Mouse (Mus musculus): Measurements from ENCODE around the gene Zswim1. TPM values are rescaled to one million over a fixed set of nuclear protein-coding genes. Genes with fewer than 3 reads are reported as not detected.
"Not testable (repeated sequence)": the region's sequence is repeated elsewhere in the genome, so short reads cannot be mapped to it uniquely, and the experiment has no call there.

Zswim1 gene
- total and polyA plus RNA-seq, 2 experiments: 0.55 to 4.4 TPM

DNA sequence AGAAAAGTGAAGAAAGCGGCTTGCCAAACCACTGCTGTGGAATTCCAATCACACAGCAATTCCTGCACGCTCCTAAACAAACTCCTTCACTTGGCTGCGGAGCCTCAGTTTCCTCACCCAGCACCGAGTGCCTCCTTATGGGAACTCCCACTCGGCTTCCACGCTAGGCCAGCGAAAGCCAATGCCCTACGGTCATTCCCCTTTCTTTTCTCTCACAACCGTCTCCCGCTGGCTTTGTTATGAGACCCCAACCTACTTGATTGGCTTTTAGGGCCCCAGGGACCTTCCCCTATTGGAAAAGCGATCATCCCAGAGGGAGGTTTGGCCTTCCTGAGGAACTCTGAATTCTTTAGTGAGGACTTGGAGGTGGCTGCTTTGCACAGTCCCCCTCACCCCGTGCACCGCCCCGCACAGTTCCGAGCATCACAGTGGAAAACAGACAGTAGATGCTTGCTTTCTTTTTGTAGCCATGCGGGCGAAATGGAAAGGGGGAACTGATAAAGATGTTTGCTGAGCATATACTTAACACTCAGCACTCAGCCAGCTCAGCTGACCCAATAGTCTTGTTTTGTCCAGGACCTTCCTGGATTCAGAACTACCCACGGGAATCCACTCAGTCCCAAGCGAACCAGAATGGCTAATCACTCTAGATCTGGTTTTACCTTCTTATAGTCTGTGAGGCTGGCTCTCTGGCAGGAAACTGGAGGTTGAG, 35.5 kb downstream of the Zswim1 start:
- H3K4me3 ChIP-seq (ENCODE audit: insufficient read depth, low read depth, low read length): peak overlapping the region; percentile 77; the same call in 1 of the 2 replicates
- H3K36me3 ChIP-seq (ENCODE audit: control insufficient read depth, insufficient read depth, low read length): no peaks in the 10 kb centered on the region; the same call in 1 of the 2 replicates
- peaks cover 13% of the 10 kb centered on the region for H3K4me1 ChIP-seq (ENCODE audit: control insufficient read depth, insufficient read depth, low read length)
- no peaks in the 10 kb centered on the region for H3K79me2 ChIP-seq (ENCODE audit: control insufficient read depth, insufficient read depth, low read length)
- peak overlapping the region; percentile 11 for H3K27ac ChIP-seq (replicated peaks; ENCODE audit: insufficient read depth, low read depth, low read length)
- no peaks in the 10 kb centered on the region for H3K27me3 ChIP-seq (ENCODE audit: control insufficient read depth, insufficient read depth, low read length)
- no peak for DNase-seq (ENCODE audit: extremely low read depth, low read depth, low spot score)
- 62% methylated on average over 19 of the region's 19 CpGs for WGBS
- H3K9ac ChIP-seq (ENCODE audit: low read depth, low read length): no peak overlapping the region
- TF ChIP-seq POLR2A (IDR thresholded peaks at IDR 0.05; ENCODE audit: extremely low read depth, insufficient read depth, low read length) (no peak), CTCF (IDR thresholded peaks at IDR 0.05; ENCODE audit: low read depth, low read length) (no peak)

DNA sequence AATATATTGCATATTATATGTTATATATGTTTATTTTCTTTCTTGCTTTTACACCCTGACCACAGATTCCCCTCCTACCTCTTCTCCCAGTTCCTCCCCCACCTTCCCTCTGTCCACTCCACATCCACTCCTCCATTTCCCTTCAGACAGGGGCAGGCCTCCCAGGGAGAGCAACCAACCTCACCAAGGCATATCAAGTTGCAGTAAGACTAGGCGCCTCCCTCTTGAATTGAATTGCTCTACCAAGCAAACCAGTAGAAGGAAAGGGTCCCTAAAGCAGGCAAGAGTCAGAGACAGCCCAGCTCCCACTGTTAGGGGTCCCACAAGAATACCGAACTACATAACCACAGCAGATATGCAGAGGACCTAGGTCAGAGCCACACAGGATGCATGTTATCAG, 36.7 kb downstream of the Zswim1 start:
- H3K4me1 ChIP-seq (ENCODE audit: control insufficient read depth, insufficient read depth, low read length): peaks cover 13% of the 10 kb centered on the region
- H3K4me3 ChIP-seq (ENCODE audit: insufficient read depth, low read depth, low read length): peak overlapping the region; percentile 35
- peak overlapping the region; percentile 94 for H3K27ac ChIP-seq (replicated peaks; ENCODE audit: insufficient read depth, low read depth, low read length)
- peak overlapping the region; percentile 61 for H3K9ac ChIP-seq (ENCODE audit: low read depth, low read length)
- H3K79me2 ChIP-seq (ENCODE audit: control insufficient read depth, insufficient read depth, low read length): no peaks in the 10 kb centered on the region
- DNase-seq (ENCODE audit: extremely low read depth, low read depth, low spot score): no peak
- TF ChIP-seq POLR2A (IDR thresholded peaks at IDR 0.05; ENCODE audit: extremely low read depth, insufficient read depth, low read length): no peak
- TF ChIP-seq CTCF (IDR thresholded peaks at IDR 0.05; ENCODE audit: low read depth, low read length): no peak
- no peaks in the 10 kb centered on the region for H3K36me3 ChIP-seq (ENCODE audit: control insufficient read depth, insufficient read depth, low read length)
- WGBS: 45% methylated on average over 2 of the region's 2 CpGs
- H3K27me3 ChIP-seq (ENCODE audit: control insufficient read depth, insufficient read depth, low read length): no peaks in the 10 kb centered on the region

GRCm38 (mm10) chr2:164859640-164860432, 37.4 kb downstream of the Zswim1 start:
- Histone ChIP-seq H3K9ac (ENCODE audit: low read depth, low read length) (peak overlapping the region; percentile 61), H3K4me1 (ENCODE audit: control insufficient read depth, insufficient read depth, low read length) (peaks cover 13% of the 10 kb centered on the region), H3K4me3 (ENCODE audit: insufficient read depth, low read depth, low read length) (peak overlapping the region; percentile 35), H3K27ac (replicated peaks; ENCODE audit: insufficient read depth, low read depth, low read length) (peak overlapping the region; percentile 94), H3K79me2 (ENCODE audit: control insufficient read depth, insufficient read depth, low read length) (no peaks in the 10 kb centered on the region), H3K27me3 (ENCODE audit: control insufficient read depth, insufficient read depth, low read length) (no peaks in the 10 kb centered on the region), H3K36me3 (ENCODE audit: control insufficient read depth, insufficient read depth, low read length) (no peaks in the 10 kb centered on the region)
- WGBS: 14% methylated on average over 9 of the region's 9 CpGs
- TF ChIP-seq CTCF (IDR thresholded peaks at IDR 0.05; ENCODE audit: low read depth, low read length) (no peak), POLR2A (IDR thresholded peaks at IDR 0.05; ENCODE audit: extremely low read depth, insufficient read depth, low read length) (peak; percentile 40; the same call in 1 of the 2 replicates)
- DNase-seq (ENCODE audit: extremely low read depth, low read depth, low spot score): peak; percentile 97

DNA sequence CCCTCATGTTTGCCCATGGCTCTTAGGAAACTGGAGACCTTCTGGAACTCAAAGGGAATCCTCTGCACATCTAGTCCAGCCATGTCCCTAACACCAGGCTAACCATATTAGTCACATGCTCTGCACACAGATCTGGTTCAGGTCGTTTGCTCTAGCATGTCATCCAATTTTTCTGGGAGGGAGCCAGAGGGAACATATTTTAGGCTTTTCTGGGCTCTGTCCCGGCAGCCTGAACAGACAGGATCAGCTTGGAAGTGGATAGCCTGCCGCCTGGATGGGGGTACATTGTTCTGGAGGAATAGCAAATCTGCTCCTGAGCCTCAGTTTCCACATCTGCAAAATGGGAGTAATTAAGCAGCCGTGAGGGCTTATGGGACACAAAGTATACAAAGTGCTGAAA, 38.6 kb downstream of the Zswim1 start:
- Histone ChIP-seq H3K79me2 (ENCODE audit: control insufficient read depth, insufficient read depth, low read length) (no peaks in the 10 kb centered on the region), H3K4me3 (ENCODE audit: insufficient read depth, low read depth, low read length) (no peak overlapping the region), H3K27ac (replicated peaks; ENCODE audit: insufficient read depth, low read depth, low read length) (0 out of 2 replicates have a peak overlapping the region, but pooled peaks have one; percentile 8), H3K9ac (ENCODE audit: low read depth, low read length) (no peak overlapping the region), H3K36me3 (ENCODE audit: control insufficient read depth, insufficient read depth, low read length) (no peaks in the 10 kb centered on the region), H3K27me3 (ENCODE audit: control insufficient read depth, insufficient read depth, low read length) (no peaks in the 10 kb centered on the region), H3K4me1 (ENCODE audit: control insufficient read depth, insufficient read depth, low read length) (peaks cover 12% of the 10 kb centered on the region)
- DNase-seq (ENCODE audit: extremely low read depth, low read depth, low spot score): no peak
- TF ChIP-seq CTCF (IDR thresholded peaks at IDR 0.05; ENCODE audit: low read depth, low read length) (no peak), POLR2A (IDR thresholded peaks at IDR 0.05; ENCODE audit: extremely low read depth, insufficient read depth, low read length) (no peak)
- WGBS: 69% methylated on average over 4 of the region's 4 CpGs

DNA sequence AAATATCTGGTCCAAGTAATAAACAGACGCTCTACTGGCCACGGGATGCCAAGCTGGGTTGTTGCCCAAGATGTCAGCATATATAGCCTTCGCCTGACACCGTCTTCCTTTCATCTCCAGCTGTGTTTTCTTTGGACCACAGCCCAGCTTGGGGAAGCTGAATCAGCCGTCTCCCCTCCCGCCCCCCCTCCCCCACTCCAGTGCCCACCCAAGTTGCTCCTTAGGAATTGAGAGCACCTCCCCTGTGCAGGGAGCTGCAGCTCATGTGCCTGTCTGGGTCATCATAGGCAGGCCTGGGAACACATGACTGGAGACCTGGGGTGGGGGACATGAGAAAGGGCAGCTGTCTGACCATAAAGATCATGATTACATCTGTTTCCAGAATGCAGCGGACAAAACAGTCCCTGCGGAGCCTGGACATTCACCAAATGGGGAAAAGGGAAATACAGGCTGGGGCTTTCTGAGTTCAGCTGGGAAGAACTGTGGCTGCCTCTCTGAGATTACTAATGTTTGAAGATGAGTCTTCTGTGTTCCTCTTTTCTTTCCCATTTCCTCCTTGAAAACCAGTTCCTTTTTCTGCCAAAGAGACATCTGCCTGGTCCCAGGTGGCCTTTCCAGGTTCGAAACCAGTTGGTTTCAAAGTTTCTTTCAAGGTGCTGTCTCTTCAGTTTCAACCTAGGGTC, 39.8 kb downstream of the Zswim1 start:
- peak; percentile 54 for DNase-seq (ENCODE audit: extremely low read depth, low read depth, low spot score)
- TF ChIP-seq POLR2A (IDR thresholded peaks at IDR 0.05; ENCODE audit: extremely low read depth, insufficient read depth, low read length): no peak
- WGBS: 45% methylated on average over 9 of the region's 9 CpGs
- H3K27me3 ChIP-seq (ENCODE audit: control insufficient read depth, insufficient read depth, low read length): no peaks in the 10 kb centered on the region
- peak overlapping the region; percentile 59 for H3K27ac ChIP-seq (replicated peaks; ENCODE audit: insufficient read depth, low read depth, low read length)
- H3K9ac ChIP-seq (ENCODE audit: low read depth, low read length): no peak overlapping the region
- no peak overlapping the region for H3K4me3 ChIP-seq (ENCODE audit: insufficient read depth, low read depth, low read length)
- H3K36me3 ChIP-seq (ENCODE audit: control insufficient read depth, insufficient read depth, low read length): no peaks in the 10 kb centered on the region
- H3K79me2 ChIP-seq (ENCODE audit: control insufficient read depth, insufficient read depth, low read length): no peaks in the 10 kb centered on the region
- peaks cover 11% of the 10 kb centered on the region for H3K4me1 ChIP-seq (ENCODE audit: control insufficient read depth, insufficient read depth, low read length)

DNA sequence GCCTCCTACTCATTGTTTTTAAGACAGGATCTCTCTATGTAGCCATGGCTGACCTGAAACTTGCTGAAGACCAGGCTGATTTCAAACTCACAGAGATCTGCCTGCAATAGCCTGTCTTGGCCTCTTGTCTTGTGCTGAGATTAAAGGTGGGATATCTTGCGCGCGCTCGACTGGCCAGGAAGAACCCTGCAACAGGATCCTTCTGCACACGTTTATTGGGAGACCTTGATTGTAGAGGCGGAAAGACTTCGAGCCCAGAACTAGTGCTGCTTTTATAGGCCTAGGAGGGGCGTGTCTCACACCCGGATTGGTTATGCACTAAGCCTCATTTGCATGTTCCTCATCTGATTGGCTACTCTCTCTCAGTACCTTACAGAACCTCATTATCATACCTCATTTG, 40.9 kb downstream of the Zswim1 start:
- H3K36me3 ChIP-seq (ENCODE audit: control insufficient read depth, insufficient read depth, low read length); H3K79me2 ChIP-seq (ENCODE audit: control insufficient read depth, insufficient read depth, low read length); H3K27ac ChIP-seq (replicated peaks; ENCODE audit: insufficient read depth, low read depth, low read length); H3K4me3 ChIP-seq (ENCODE audit: insufficient read depth, low read depth, low read length); H3K9ac ChIP-seq (ENCODE audit: low read depth, low read length); H3K27me3 ChIP-seq (ENCODE audit: control insufficient read depth, insufficient read depth, low read length); DNase-seq (ENCODE audit: extremely low read depth, low read depth, low spot score): not testable (repeated sequence)
- WGBS: 97% methylated on average over 9 of the region's 9 CpGs
- peaks cover 11% of the 10 kb centered on the region for H3K4me1 ChIP-seq (ENCODE audit: control insufficient read depth, insufficient read depth, low read length)

Data from liver, adult 2 months (tissue).